Mouse (Mus musculus) yolk sac, embryonic 10.5 days (tissue): Measurements from ENCODE around the gene Pitpnc1.

ENCODE experiments used
- DNase-seq: peaks from one replicate; pipeline ENCODE4 v3.0.0-alpha.2; 2017; ENCODE audit warnings: low spot score

Gene Pitpnc1

DNA sequence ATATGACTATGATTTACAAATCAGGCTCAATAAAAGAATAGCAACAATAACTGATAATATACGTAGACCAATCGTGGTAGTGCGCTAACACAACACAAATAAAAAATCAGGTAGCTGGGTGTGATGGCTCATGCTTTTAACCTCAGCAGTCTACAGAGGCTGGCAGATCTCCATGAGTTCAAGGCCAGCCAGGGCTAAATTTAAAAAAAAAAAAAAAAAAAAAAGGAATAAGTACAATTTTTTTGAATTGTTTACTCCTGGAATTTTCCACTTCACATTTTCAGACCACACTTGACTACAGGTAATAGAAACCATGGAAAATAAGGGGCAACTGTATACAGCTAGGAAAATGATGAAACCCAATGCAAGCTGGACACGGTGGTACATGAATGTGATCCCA lies 97.3 kb downstream of the Pitpnc1 start:
- no peak for DNase-seq

DNA sequence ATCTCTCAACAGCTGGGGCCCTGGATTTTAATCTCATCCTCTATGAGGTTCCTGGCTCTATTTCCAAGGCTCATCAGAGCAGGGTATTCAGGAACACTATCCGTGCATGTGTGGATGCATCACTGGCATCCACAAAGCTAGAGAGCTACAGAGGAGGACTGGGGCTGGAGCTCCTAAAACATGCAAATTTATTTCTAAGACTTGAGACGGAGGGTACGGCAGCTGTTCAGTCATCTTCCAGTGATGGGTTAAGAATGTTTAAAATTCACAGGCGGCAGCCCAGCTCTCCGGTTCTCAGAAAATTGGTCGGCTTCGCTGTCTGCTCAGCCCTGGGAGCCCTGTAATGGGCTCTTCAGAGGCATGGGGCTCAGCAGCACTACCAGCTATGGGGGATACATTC lies 97.8 kb downstream of the Pitpnc1 start:
- no peak for DNase-seq

DNA sequence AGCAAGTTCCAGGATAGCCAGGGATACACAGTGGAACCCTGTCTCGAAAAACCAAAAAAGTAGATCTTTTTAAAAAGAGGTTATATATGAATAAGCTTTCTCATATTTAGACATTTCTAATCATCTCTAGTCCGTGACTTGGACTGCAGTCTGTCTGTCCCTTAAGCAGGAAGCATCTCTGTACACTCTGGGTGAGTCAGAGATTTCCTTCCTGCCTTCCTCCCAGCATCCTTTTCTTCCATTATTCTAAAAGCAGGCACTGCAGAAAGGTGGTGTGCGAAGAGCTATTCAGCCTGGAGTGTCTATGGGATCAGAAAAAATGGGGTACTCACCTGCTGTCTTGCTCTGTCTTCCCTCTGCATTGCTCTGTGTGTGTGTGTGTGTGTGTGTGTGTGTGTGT lies 100.0 kb downstream of the Pitpnc1 start:
- DNase-seq, result no peak

DNA sequence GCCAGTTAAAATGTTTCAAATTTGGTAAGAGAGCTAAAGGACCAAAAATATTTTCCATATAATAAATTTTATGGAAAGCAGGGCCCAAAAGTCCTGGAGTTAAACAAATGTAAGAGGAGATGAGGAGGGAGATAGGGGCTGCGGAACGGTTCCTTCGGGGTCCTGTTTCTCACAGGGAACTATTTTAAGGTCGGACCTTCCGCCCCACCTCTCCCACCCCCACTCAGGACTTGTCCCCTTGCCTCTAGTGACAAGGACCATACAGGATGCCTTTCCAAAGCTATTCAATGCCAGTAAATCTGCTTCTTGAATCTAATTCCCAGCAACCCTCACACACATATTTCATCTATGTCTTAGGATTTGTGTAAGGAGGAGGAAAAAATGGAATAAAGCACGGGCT lies 100.8 kb downstream of the Pitpnc1 start:
- DNase-seq, result no peak

DNA sequence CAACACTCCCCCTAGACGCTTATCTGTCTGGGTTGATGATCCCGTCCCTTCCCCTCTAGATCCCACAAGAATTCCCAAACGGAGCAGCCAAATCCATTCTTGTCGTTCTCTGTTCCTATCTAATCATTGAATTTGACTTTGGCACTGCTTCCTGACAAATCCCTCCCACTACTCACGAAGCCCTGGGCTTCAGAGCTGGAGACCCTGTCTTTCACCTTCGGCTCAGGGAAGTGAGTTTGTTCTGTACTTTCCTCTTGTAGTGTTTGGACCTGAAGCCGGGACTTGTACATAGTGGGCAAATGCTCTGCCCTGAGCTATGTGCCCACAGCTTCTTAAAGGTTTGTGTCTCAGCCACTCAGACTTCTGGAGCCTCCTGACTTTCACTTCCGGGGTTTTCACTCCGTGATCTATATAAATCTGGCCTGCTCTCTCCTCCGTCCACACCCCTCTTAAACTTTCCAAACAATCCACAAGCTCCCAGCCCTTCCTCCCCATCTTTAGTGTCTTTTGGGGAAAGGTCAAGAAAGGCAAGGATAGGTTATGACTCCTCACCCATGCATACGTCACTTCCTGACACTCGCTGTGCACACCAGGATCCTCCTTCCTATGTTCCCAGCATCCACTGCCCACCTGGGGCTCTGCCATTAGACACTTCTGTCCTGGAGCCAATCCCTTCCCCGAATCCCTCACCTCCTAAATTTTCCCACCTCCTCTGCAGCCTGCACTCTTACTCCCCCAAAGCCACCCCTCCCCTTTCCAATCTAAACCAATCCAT lies 104.4 kb downstream of the Pitpnc1 start:
- DNase-seq, result no peak

DNA sequence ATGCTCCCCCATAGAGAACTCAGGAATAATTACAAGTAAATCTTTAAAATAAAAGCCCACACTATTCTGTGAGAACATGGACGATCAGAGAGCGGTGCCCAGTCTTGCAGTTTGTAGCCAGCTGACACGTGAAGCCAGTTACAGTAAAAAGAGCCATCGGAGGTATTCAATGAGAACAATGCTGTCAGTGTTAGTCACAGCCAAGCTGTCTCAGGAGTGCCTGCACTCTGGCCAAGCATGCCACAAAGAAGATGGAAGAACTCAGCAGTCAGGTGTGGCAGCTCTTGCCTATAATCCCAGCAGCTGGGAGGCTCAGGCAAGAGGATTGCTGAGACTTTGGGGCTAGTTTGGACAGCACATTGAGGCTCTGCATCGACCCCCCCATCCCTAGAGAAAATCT lies 111.8 kb downstream of the Pitpnc1 start:
- no peak for DNase-seq

DNA sequence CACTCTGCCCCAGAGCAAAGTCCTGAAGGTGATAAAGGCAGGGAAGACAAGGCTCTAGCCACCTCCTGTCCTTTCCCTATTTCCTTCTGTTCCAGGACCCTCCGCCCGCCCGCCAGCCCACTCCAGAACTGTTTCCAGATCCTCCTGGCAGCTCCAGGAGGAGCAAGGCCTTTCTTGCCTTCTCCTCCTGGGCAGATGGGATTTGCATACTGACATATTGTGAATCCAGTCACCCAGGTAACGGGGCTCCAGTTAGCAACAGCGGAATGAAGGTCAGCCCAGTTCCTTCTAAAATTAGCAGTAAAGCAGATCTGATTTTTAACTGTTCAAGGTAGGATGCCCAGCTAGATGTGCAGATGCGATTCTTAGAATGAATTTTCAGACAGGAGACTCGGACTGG lies 114.3 kb downstream of the Pitpnc1 start:
- DNase-seq, result no peak

DNA sequence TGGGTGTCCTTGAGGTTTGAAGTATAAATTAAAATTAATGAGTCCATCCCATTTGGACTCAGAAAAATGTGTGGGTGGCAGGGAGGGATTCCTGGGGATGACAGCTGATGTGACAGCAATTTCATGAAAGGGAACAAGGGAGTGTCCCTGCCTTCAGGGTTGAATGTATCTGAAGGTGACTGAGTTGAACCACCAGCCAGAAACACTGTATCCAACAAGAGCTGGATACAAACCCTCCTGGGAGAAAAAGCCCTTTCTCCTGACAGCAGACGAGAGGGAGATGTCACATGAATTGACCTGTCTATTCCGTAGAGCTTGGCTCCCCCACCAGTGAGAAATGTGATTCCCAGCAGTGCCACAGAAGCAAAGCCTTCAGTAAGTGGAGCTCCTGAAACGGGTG lies 115.0 kb downstream of the Pitpnc1 start:
- DNase-seq, result no peak

DNA sequence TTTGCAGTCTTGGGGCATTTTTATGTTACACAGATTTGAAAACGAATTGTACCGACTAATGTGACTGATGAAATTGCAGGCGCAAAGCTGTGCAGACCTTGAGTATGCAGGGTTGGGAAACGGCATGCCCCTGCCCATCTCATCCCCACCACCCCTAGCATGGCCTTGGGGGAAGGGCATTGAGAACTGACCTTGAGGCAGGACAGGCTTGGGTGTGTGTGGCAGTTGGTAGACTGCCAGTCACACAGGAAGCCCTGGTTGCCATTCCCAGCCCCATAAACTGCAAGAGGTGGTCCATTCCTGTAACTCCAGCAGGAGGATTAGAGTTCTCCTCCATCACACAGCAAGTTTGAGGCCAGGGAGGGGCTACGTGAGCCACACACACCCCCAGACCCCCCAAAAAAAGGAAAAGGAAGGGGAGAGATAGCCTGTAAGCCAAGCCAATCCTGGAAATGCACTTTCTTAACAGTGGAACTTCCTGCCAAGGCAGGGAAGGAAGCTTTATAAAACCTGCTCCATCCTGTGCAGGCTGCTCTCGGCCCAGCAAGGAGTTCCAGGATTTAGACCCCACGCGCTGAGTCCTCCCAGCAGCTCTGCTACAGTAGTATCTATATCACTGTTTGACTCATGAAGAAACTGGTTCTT lies 115.9 kb downstream of the Pitpnc1 start:
- DNase-seq, result no peak

DNA sequence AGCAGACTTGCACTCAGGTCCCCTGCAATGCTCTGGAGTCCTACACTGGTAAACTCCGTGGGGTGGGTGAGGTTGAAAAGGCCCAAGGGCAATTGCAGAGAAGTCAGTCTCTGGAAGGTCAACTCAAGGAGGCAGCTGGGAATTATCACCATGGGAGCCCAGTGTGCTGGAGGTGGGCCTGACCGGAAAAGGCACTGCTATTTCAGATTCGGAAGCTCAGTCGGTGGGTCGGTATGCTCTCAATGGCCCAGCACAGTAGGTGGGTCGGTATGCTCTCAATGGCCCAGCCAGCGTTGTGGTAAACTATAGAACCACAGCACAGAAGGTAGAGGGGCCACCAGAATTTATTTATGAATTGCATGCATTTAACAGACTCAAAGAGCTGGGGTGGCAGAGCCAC lies 117.9 kb downstream of the Pitpnc1 start:
- no peak for DNase-seq

DNA sequence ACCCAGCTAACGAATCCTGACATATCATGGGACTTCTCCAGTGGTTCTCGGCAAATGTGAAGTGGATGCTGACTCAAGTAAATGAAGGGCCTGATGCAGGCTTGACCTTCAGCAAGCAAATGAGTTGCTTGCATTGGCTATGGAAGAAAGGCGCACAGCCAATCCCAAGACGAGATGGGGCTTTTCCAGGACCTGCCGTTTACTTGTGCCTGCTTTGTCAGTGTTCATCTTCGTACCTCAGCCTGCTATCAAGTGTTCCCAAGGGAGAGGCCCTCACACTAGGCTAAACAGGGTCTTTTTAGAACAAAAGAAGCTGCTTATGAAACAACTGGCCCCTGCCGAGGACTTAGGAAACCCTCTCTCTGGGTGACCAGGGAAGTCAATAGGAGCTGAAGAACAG lies 120.7 kb downstream of the Pitpnc1 start:
- no peak for DNase-seq

DNA sequence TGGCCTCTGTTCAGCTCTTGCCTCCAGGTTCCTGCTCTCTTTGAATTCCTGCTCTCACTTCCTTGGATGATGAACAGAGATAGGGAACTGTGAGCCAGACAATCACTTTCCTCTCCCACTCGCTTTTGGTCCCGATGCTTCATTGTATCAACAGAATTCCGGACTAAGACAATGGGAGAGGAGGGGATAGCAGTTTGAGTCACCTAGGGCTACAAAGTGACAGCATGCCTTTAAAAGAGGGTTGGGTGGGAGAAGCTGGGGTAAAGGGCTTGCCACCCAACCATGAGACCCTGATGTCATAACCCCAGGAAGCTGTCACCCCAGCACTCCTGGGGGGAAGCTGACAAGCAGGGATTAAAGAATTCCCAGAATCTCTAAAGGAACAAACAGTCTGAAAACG lies 127.5 kb downstream of the Pitpnc1 start:
- no peak for DNase-seq

DNA sequence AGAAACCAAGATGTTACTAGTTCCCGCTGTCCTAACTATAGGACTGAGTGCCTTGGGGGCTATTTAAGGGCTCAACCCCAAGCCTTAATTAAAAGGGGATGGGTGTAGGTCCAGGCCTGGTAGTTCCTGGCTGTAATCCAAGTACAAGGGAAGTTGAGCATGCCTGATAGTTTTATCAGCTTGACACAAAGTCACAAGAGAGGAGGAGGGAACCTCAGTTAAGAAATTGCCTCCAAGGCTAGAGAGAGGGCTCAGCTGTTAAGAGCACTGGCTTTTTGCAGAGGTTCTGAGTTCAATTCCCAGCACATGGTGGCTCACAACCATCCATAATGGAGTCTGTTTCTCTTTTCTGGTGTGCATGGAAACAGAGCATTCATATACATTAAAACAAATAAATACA lies 128.1 kb downstream of the Pitpnc1 start:
- no peak for DNase-seq

DNA sequence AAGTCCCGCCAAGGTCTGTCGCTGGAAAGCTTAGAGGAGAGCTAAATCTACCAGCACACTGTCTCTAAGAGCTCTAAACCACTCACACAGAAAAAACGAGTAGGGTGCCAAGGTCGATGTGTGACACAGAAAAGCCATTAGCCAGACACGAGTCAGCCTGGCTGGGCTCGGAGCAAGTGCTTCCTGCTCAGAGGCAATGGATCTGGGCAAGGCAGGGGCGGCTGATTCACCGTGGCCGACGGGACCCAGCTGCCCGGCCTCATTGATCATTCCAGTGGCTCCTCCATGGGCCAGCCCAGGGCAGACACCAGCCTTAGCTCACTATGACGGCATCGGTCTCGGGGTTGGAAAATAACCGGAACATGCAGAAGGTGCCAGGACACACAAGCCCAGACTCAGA lies 129.2 kb downstream of the Pitpnc1 start:
- no peak for DNase-seq

DNA sequence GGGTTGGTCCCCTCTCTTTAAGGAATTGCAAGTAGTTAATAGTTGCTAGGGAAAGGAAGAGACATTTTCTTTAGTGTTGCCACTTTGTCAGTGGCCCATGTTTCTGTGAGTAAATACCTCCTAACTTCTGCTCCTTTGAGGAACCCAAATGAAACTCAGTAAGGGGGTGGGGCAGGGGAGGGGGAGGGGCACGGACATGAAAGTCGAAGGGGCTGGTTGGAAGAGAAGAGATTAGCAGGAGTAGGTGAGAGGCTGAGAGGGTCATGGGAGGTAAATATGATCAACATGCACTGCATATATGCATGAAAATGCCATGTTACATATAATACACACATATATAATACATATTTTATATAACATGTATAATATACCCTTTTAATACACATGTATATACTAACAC lies 129.7 kb downstream of the Pitpnc1 start:
- DNase-seq, result no peak

DNA sequence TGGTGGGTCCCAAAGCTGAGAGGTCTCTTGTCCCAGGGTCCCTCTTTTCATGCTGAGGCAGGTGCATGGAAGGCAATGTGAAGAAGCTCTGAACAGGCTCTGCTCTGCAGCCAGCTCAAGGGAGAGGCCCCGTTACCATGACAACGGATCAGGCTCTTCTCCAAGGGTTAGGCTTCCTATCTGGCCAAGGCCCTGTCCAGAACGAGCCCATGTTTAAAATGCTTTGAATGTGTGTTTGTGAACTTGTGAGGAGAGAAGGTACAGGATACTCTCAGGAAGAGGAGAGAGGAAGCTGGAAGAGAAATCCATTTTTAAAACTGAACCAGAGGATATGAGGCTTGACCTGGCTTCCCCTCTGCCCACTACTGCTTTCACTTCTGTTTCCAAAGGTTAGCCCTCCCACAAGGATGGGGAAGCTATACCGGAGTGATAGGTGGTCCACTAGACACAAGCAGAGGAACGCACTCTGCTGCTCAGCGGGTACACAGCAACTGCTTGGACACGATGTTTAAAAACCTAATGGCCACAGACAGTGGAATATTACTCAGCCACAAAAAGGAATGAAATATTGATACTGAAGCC lies 131.2 kb downstream of the Pitpnc1 start:
- DNase-seq, result no peak

DNA sequence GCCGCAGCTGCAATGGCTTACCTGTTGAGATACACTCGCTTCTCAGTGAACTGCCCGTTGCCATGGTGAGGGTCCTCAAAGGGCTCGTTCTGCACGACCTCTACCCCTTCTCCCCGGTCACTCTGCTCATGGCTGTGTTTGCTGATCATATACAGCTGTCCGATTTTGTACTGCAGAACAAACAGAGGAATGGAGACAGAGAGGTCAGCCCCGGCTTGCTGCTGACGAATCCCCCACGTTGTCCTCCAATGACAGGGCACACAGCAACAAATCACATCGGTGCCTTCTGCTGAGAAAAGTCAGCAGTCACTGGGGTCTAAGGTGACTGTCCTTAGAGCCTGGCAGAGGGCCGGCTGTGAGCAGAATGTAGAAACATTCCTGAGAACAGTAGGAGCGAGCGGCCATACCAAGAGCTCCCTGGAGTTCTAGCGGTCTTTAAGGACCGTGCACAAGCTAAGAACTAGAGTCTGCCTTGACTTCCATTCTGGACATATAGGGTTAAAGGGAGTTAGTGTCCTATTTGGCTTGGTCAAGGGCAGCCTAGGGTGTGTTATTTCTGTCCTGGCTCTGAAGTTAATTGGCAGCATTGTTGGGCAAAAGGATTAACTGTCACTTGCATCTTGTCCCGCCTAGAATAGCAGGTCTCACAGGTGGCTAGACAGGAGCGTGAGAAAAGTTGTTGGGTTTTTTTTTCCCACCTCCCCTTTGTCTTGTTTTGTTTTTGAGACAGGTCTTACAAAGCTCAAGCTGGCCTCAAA lies 132.9 kb downstream of the Pitpnc1 start:
- no peak for DNase-seq

DNA sequence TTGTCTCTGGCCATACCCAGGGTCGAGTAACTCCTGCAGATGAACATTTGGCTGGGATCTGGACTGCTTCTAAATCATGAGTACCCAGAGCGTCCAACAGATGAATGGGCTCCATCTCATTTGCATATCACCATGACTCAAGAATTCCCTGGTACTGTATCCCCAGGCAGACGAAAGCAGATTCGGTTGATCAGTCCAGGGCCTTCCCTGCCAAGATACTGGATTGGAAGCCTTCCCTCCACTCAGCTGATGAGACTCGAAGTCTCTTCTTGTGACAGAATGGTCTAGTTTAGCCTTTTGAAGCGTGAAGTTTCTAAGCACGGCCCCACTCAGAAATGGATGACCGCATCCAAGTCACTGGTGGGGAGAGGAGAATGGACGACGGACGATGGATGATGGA lies 134.7 kb downstream of the Pitpnc1 start:
- no peak for DNase-seq

DNA sequence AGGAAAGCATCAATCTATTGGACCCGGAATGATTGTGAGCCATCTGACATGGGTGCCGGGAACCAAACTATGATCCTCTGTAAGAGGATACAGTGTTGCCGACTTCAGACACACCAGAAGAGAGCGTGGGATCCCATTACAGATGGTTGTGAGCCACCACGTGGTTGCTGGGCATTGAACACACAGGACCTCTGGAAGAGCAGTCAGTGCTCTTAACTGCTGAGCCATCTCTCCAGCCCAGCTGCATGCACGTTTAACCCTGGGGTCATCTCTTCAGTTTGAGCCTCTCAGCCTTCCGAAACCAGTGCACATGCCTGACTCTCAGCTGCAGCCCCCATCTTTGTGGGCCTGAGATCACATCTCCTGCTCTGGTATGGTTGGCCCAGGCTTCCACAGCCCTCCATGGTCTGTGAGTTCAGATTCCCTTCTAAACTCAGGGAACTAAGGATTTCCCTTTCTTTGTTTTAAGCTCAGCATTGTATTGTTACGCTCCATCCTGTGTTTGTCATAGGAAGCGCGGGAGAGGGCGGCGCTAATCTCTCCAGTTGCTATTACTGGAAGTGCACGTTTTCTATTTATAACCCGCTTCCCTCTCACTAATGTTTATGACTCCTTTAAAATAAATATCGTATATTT lies 135.5 kb downstream of the Pitpnc1 start:
- no peak for DNase-seq

DNA sequence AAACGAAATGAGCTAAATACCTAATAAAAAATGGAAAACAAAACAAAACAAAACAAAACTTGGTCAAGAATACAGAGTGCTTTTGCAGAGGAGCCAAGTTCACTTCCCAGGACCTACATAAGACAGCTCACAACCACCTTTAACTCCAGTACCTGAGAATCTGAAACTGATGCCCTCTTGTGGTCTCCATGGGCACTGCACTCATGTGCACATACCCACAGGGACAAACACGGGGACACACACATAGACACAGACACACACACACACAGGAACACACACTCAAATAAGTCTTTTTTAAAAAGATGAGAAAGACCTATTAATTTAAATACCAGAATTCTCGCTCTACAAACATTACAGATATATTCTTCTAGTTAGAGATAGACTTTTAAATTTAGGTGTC lies 137.6 kb downstream of the Pitpnc1 start:
- DNase-seq, result no peak

DNA sequence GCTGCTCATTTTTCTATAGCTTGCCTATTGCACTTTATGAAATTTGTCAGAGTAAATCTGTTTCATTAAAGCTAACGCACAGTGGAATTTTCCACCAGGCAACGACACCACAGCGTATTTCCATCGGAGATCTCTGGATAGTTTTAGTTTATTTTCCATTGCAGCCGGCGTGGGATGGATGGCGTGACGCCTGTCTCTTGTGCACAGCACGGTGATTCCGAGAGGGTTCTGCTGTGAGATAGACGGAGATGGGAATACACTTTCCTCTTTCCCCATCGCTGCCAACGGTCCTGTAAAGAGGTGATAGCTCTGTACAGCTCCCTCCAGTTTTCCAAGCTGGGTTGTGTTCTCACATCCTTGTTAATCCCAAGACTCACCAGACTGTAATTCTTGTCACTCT lies 138.2 kb downstream of the Pitpnc1 start:
- no peak for DNase-seq

DNA sequence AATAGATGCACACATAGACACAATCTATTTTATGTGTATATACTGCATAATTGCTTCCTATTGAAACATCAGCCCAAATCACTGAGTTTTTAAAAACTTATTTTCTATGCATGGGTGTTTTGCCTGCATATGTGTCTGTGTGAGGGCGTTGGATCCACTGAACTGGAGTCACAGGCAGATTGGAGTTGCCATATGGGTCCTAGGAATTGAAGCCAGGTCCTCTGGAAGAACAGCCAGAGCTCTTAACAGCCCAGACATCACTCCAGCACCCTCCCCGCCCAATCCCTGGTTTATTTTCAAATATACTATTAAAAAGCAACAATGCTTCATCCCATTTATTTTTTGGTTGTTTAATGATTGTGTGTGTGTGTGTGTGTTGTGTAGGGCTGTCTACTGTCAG lies 139.1 kb downstream of the Pitpnc1 start:
- DNase-seq, result no peak
